Mouse (Mus musculus): ENCODE data around the gene Coro2b. TPM values are rescaled to one million over a fixed set of nuclear protein-coding genes. Genes with fewer than 3 reads are reported as not detected.

Gene Coro2b
- total and polyA plus RNA-seq, 3 experiments = 13.1 to 15.3 (median 14.3) TPM

DNA sequence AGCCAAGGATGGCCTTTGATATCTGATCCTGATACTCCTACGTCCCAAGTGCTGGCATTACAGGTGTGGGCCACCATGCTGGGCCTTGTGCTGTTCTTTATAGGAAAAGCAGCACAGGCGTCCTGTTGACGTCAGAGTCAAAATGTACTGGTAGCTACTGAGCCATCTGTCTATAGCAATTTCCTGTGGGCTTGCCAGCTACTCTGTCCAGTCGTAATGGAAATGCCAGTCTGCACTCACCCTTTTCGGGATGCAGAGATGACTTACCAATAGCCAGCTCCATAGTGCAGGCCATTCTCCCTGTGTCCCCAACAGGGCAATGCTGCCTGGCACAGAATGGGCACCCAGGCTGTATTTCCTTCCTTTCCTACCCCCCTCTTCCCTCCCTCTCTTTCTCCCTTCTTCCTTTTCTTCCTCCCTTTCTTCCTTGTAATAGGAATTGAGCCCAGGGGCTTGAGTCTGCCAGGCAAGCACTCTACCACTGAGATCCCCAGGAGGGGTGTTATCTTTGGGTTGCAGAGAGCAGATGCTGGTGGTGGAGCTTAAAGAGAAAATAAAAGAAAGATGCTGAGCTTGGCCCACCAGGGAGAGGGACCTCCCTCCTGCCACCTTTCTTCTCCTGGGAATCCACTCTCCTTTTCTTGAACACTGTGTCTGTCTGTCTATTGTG lies 98.6 kb downstream of the Coro2b start:
- DNase-seq = no peak

DNA sequence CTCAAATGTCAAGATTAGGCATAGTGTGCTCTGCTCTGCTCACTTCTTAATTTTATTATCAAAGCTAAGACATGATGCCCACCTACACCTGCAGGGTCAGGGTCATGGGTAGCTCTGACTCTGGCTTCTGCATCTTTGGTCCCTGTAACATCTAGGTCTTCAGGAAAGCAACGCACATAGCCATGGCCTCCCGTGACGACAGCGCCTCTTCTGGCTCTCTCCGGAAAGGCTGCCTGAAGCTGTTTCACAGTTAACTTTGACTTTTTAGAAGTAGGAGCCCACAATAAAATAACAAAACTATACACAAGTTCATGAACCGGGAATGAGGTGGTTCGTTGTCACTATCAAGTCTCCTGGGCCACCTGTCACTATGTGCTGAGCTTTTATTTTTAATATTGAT lies 99.4 kb downstream of the Coro2b start:
- no peak for DNase-seq

GRCm38 (mm10) chr9:62435613-62436318 lies 101.1 kb downstream of the Coro2b start:
- peak; percentile 88 for DNase-seq

GRCm38 (mm10) chr9:62432261-62433060 lies 104.4 kb downstream of the Coro2b start:
- DNase-seq = no peak

GRCm38 (mm10) chr9:62430741-62431140 lies 106.1 kb downstream of the Coro2b start:
- DNase-seq = no peak

DNA sequence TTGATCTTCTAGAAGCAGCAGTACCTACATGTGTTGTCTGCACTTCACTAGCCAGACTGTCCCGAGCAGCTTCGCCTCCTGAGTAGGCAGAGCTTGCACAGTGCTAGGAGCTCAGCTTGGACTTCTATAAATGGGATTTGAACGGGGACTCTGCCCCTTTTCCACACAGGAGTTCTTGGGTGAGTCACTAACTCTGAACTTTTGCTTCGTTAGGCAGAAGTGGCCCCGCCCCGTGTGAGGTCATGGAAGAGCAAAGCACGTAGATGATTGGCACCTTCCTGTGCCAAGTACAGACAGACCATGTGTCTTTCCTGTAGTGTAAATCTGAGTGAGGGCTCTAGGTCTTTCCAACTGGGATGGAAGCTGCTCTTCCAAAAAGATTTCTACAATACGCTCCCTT lies 109.8 kb downstream of the Coro2b start:
- peak; percentile 80 for DNase-seq

- DNase-seq = no peak
These were observed 110.3 kb downstream of the Coro2b start for GRCm38 (mm10) chr9:62426531-62426930.

- no peak for DNase-seq
These were observed 110.8 kb downstream of the Coro2b start for GRCm38 (mm10) chr9:62426021-62426420.

DNA sequence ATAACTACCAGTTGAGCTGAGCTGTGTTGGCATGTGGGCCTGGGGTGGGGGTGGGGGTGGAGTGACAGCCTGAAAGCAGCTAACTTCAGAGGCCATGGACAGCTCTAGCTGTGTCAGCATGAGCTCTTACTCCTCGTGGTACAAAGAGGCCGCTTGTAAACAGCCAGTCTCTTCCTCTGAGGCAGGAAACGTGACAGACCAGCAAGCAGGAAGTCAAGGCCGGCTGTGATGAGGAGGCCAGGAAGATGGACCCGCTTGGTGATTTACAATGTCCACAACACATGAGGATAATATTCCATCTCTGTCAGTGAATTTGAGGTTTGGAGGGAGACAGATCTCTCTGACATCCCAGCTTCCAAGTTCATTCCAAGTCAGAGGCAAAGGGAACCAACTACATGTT lies 111.6 kb downstream of the Coro2b start:
- peak; percentile 32 for DNase-seq

DNA sequence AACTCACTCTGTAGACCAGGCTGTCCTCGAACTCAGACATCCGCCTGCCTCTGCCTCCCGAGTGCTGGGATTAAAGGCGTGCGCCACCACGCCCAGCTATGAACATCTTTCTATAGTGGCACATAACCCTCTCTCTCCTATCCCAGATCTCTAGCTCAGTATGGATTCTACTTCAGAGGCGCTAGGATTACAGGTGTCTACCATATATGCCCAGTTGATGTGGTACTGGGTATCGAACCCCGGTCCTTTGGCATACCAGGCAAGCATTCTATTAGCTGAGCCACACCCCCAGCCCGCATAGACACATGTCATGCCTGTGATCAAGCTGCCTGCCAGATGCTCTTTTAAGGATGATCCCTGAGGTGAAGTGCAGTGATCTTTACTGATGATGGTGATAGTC lies 113.0 kb downstream of the Coro2b start:
- no peak for DNase-seq

GRCm38 (mm10) chr9:62422926-62423325 lies 113.9 kb downstream of the Coro2b start:
- no peak for DNase-seq

DNA sequence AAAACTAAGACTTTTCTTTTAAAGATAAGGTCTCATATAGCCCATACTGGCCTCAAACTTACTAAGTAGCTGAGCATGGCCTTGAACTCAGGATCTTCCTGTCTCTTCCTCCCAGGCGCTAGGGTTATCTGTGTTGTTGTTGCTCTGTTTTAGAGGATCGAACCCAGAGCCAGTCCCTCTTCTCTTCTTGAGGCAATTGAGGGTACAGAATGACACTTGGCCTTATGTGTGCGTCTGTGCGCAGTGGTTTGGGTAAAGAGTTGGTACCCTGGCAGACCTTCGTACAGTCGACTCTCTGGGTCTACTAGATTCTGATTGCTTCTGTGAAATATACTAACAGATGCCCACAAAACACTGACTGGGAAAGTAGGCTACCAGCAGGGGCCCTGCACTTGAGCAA lies 114.9 kb downstream of the Coro2b start:
- no peak for DNase-seq

- peak; percentile 90 for DNase-seq
These were observed 115.8 kb downstream of the Coro2b start for GRCm38 (mm10) chr9:62421027-62421426.

DNA sequence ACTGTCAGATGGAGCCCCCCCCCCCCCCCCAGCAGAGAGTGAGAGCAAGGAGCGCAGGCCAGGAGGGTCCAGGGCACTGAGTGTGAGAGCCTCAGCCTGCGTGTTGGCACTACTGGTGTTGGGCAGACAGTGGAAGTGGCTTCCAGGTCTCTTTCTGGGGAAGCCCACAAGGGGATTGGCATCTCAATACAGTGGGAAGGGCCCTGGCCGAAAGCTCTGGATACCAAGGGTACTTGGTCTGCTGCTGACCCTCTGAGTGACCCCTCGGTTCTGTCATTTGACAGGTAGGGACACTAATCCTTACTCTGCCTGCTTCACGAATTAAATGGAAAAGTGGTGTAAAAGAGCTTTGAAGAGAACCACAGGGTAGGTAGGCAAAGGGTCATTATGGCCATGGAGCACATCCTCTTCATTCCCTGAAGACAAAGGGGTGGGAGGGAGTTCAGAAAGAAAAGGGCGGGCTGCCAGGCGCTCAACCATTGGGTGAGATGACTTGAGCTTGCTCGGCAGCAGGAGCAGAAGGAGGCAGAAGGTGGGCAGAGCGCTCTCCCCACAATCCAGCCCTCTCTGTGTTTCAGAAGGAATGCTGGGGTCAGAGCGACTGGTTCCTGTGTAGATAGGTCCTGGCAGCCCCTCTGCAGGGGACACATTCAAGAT lies 116.5 kb downstream of the Coro2b start:
- DNase-seq = peak; percentile 47

DNA sequence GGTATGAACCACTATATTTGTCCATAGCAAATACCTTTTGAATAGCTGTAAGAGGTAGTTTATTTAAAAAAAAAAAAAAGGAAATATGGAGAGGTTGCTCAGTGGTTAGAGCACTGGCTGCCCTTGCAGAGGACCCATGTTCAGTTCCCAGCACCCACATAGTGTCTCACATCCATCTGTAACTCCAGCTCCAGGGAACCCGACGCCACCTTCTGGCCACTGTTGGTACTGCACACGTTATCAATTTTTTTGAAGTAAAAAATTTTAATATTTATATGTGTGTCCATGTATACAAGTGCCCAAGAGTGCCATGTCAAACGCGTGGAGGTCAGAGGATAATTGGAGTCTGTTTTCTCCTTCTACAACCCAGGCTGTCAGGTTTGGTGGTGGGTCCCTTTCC lies 118.1 kb downstream of the Coro2b start:
- no peak for DNase-seq

- DNase-seq = no peak
These were observed 129.3 kb downstream of the Coro2b start for GRCm38 (mm10) chr9:62407357-62408146.

DNA sequence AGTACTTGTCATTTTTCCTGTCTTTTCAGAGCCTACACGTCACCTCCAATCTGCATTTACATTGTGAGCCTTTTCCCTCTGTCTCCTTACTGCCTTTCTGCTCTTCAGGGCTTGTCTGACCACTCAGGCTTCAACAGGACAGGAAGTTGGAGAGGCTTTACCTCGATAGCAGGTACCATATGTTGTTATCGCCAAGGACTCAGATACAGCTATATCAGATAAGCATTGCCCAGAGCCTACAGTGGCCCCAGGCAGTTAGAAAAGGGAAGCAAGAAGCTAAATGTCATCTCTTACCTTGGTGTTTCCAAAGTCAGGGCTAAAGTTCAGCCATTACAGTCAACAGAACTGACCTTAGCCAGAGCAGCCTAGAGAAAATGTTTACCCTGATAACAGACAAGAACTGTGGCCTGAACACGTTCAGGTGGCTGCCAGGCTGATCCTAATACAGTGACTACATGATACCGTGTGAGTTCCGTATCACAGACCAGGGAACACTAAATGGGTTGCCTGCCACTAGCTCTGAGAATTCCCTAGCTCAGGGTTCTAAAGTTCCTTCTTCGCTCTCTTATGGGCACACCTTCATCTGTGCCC lies 130.3 kb downstream of the Coro2b start:
- DNase-seq = no peak

- no peak for DNase-seq
These were observed 135.3 kb downstream of the Coro2b start for GRCm38 (mm10) chr9:62401589-62401988.

DNA sequence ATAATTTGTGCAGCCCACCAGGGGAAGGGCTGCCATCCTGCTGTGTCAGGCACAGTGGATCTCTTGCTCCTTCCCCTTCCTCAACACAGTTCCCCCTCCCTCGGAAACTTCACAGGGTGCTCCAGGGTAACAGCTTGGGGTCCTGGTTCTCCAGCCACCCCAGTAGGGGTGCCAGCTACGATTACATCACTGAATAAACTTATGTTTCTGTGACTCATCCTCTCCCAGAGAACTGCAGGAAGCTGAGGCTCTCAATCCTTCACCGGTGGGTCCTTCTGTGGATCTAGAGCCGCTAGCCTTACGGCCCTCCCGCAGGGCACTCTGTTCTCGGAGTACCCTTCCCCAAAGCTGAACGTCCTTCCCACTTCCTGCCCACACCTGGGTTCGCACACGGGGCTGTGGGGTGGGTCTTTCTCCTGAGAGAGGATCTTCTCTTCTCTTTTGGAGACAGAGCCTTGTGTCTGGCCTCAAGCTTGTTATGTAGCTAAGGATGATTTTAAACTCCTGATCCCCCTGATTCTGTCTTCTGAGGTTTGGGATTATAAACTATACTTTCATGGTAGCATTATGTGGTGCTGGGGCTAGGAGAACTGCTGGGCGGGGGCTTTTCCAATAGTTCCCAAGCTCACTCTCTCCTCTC lies 136.2 kb downstream of the Coro2b start:
- DNase-seq = no peak

DNA sequence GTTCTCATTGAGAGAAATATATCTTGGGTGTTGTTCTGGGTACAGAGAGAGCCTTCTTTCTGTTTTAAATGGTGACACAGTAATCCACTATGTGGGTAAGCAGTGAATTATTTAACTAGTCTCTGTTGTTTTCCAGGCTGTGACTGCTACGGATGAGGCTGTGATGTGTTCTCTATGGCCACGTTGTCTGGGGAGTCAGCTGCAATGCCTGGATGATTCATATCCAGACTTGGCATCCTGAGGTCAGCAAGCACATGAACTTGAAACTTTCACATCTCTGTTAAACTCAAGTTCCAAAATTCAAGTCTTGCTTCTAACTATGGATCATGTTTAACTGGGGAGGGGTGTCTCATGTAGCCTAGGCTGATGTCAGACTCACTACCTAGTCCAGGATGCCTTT lies 142.7 kb downstream of the Coro2b start:
- DNase-seq = peak; percentile 46

DNA sequence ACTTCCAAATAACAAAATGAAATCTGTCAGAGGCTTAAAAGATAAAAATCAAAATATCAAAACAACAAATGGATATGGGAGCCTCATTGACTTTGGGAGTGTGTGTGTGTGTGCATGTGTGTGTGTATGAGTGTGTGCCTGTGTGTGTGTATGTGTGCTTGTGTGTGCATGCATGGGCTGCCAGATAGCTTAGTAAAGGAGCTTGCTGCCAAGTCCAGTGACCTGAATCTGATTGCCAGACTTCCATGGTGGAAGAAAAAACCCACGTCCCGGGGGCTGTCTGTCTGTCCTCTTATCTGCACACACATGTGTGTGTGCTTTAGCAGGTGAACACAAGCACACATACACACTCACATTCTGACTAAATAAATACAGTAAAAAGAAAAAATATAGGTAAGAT lies 143.3 kb downstream of the Coro2b start:
- no peak for DNase-seq
